Mouse (Mus musculus): ENCODE data around the gene Laptm4a. TPM values are rescaled to one million over a fixed set of nuclear protein-coding genes. Genes with fewer than 3 reads are reported as not detected.

The Laptm4a gene
- polyA plus RNA-seq, 1 experiment from 2014 or later: 244 TPM

DNA sequence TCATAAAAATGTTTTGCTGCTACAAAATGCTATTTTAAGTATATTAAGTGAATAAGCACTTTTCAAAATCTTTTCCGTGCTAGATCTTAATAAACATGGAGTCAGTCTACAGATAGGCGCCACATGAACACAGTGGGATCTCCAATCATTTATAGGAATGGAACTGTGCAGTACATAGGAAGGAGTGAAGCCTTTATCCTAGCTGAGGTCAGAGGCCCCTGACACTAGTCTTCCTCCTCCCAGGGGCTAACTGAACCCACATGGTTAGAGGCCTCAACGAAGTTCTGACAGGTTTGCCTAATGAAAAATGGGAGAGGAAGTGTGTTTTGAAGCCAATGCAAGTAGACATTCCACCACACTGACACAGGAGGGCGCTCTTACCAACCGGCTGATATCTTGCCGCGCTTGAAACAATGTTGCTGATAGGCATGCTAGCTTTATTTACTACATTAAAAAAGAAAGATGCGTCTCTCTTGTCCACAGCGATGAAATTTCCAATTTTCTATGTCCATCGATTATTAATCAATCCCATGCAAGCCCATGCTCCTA lies 32.3 kb upstream of the Laptm4a start:
- Histone ChIP-seq H3K9ac (no peak overlapping the region), H3K27ac (no peak overlapping the region), H3K9me3 (no peaks in the 10 kb centered on the region), H3K4me2 (no peak overlapping the region), H3K4me3 (no peak overlapping the region), H3K36me3 (no peaks in the 10 kb centered on the region), H3K4me1 (replicated peaks) (peaks cover 17% of the 10 kb centered on the region), H3K27me3 (no peaks in the 10 kb centered on the region)
- peak; percentile 50; the same call in 1 of the 2 replicates for ATAC-seq (ENCODE audit: low FRiP score)
- 20% methylated on average over 10 of the region's 10 CpGs for WGBS

GRCm38 (mm10) chr12:8892876-8893532 lies 28.5 kb upstream of the Laptm4a start:
- no peaks in the 10 kb centered on the region for H3K9me3 ChIP-seq
- ATAC-seq (ENCODE audit: low FRiP score): no peak
- no peak overlapping the region for H3K27ac ChIP-seq
- H3K9ac ChIP-seq: no peak overlapping the region
- H3K4me3 ChIP-seq: no peak overlapping the region
- H3K4me1 ChIP-seq (replicated peaks): no peaks in the 10 kb centered on the region
- 61% methylated on average over 15 of the region's 21 CpGs for WGBS
- no peak overlapping the region for H3K4me2 ChIP-seq
- no peaks in the 10 kb centered on the region for H3K36me3 ChIP-seq
- H3K27me3 ChIP-seq: no peaks in the 10 kb centered on the region

GRCm38 (mm10) chr12:8897140-8897539 lies 24.3 kb upstream of the Laptm4a start:
- H3K4me3 ChIP-seq: no peak overlapping the region
- H3K4me2 ChIP-seq: no peak overlapping the region
- no peaks in the 10 kb centered on the region for H3K27me3 ChIP-seq
- no peak overlapping the region for H3K9ac ChIP-seq
- no peak for ATAC-seq (ENCODE audit: low FRiP score)
- H3K9me3 ChIP-seq: no peaks in the 10 kb centered on the region
- no peaks in the 10 kb centered on the region for H3K36me3 ChIP-seq
- H3K4me1 ChIP-seq (replicated peaks): 0 out of 2 replicates have a peak, but pooled peaks cover 12% of the 10 kb centered on the region
- 72% methylated on average over 7 of the region's 7 CpGs for WGBS
- H3K27ac ChIP-seq: no peak overlapping the region

DNA sequence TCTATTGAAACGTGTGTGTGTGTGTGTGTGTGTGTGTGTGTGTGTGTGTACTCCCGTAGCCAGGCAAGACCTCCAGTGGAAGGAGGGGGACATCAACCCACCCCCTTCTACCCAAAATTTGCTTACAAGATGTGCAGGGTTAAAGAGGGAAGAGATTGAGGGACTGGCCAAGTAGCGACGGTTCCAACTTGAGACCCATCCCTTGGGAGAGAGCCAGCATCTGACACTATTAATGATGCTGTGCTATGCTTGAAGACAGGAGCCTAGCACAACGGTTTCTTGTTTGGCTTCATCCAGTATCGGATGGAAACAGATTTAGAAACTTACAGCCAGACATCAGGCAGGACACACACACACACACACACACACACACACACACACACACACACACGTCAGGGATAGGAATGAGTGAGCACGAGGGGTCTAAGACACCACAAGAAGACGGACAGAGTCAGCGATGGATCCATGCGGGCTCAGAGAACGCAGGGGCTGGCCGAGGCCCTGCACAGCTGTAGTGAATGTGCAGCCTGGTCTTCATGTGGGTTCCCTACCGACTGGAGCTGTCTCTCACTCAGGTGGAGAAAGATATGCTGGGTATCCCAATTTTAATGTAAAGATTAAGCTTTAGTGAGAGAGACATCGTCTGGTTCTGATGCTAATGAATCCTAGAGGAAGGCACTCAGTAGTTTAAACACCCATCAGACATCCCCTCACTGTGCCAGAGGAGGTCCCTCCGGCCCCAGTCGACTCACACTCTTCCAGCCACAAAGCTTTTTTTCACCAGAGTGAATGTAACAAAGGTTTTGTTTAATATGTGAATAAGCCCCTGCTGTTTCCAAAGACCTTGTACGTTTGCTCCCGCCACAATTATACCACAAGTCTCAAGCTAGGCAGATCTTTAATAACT lies 22.3 kb upstream of the Laptm4a start:
- Histone ChIP-seq H3K4me1 (replicated peaks) (0 out of 2 replicates have a peak, but pooled peaks cover 12% of the 10 kb centered on the region), H3K9me3 (no peaks in the 10 kb centered on the region), H3K4me2 (no peak overlapping the region), H3K9ac (no peak overlapping the region), H3K27ac (peak overlapping the region; percentile 35; the same call in 1 of the 2 replicates), H3K4me3 (no peak overlapping the region), H3K27me3 (no peaks in the 10 kb centered on the region), H3K36me3 (no peaks in the 10 kb centered on the region)
- 47% methylated on average over 19 of the region's 19 CpGs for WGBS
- peak; percentile 70; the same call in 1 of the 2 replicates for ATAC-seq (ENCODE audit: low FRiP score)

GRCm38 (mm10) chr12:8900107-8900698 lies 21.3 kb upstream of the Laptm4a start:
- Histone ChIP-seq H3K27ac (no peak overlapping the region; the same call in 1 of the 2 replicates), H3K4me3 (no peak overlapping the region), H3K27me3 (no peaks in the 10 kb centered on the region), H3K4me2 (no peak overlapping the region), H3K9ac (no peak overlapping the region), H3K9me3 (no peaks in the 10 kb centered on the region), H3K36me3 (no peaks in the 10 kb centered on the region), H3K4me1 (replicated peaks) (0 out of 2 replicates have a peak, but pooled peaks cover 12% of the 10 kb centered on the region)
- no peak for ATAC-seq (ENCODE audit: low FRiP score)
- WGBS: 25% methylated on average over 4 of the region's 4 CpGs

DNA sequence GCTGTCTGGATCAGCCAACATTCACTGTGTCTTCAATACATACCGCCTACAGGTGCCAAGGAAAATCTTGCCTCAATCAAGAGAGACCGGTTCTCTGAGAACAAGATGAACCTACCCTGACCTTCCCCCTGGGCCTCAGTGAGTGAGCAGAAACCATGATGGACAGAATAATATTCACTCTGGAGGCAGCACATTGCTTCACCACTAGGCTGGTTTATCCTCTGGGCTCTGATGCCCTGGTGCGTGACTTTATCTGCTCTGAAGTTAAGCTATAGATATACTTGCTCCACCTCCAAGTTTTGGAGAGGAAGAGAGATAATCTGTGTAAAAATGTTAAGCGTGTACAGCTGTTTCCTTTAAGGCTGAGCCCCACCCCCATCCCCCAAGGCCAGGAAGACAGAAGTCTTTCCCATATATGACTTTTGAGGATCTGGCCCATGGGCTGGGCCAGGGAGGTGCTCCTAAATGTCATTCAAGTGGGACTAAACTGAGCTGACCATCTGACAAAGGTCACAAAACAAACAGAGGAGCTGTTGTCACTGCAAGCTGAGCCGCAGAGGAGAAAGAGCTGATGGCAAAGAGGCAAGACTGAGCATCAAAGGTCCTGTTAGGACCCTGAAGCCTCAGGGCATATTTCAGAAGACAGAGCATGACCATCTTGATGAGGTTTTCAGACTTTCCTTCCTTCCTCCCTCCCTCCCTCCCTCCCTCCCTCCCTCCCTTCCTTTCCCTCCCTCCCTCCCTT lies 20.4 kb upstream of the Laptm4a start:
- H3K9ac ChIP-seq: no peak overlapping the region
- 0 out of 2 replicates have a peak, but pooled peaks cover 12% of the 10 kb centered on the region for H3K4me1 ChIP-seq (replicated peaks)
- H3K9me3 ChIP-seq: no peaks in the 10 kb centered on the region
- H3K4me3 ChIP-seq: no peak overlapping the region
- ATAC-seq (ENCODE audit: low FRiP score): no peak
- no peak overlapping the region for H3K4me2 ChIP-seq
- H3K36me3 ChIP-seq: no peaks in the 10 kb centered on the region
- H3K27me3 ChIP-seq: no peaks in the 10 kb centered on the region
- 68% methylated on average over 5 of the region's 5 CpGs for WGBS
- H3K27ac ChIP-seq: no peak overlapping the region

DNA sequence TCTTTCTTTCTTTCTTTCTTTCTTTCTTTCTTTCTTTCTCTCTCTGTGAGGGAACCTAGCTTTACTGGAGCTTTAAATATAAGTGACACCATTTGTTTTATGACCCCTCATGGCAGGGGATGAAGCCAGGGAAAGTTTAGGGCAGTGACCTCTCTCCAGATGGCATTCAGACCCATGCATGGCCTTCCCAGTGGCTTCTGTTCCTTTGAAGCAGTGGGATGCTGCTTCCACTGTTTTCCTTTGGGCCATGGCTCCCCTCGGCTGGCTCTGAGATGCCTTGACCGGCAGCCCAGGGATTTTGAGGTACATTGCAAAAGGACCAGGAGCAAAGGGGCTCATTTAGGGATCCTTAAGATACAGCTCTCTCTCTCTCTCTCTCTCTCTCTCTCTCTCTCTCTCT lies 19.5 kb upstream of the Laptm4a start:
- Histone ChIP-seq H3K4me1 (replicated peaks) (0 out of 2 replicates have a peak, but pooled peaks cover 12% of the 10 kb centered on the region), H3K4me2 (no peak overlapping the region), H3K36me3 (no peaks in the 10 kb centered on the region), H3K27me3 (no peaks in the 10 kb centered on the region), H3K9ac (no peak overlapping the region), H3K27ac (no peak overlapping the region), H3K4me3 (no peak overlapping the region), H3K9me3 (no peaks in the 10 kb centered on the region)
- WGBS: 22% methylated on average over 2 of the region's 2 CpGs
- ATAC-seq (ENCODE audit: low FRiP score): no peak

- WGBS: 31% methylated on average over 3 of the region's 3 CpGs
- H3K4me3 ChIP-seq: no peak overlapping the region
- no peaks in the 10 kb centered on the region for H3K27me3 ChIP-seq
- no peaks in the 10 kb centered on the region for H3K9me3 ChIP-seq
- no peak overlapping the region for H3K4me2 ChIP-seq
- no peaks in the 10 kb centered on the region for H3K36me3 ChIP-seq
- H3K9ac ChIP-seq: no peak overlapping the region
- no peak overlapping the region for H3K27ac ChIP-seq
- ATAC-seq (ENCODE audit: low FRiP score): no peak
- 0 out of 2 replicates have a peak, but pooled peaks cover 12% of the 10 kb centered on the region for H3K4me1 ChIP-seq (replicated peaks)
Observed at GRCm38 (mm10) chr12:8902479-8902878, 19.0 kb upstream of the Laptm4a start.

DNA sequence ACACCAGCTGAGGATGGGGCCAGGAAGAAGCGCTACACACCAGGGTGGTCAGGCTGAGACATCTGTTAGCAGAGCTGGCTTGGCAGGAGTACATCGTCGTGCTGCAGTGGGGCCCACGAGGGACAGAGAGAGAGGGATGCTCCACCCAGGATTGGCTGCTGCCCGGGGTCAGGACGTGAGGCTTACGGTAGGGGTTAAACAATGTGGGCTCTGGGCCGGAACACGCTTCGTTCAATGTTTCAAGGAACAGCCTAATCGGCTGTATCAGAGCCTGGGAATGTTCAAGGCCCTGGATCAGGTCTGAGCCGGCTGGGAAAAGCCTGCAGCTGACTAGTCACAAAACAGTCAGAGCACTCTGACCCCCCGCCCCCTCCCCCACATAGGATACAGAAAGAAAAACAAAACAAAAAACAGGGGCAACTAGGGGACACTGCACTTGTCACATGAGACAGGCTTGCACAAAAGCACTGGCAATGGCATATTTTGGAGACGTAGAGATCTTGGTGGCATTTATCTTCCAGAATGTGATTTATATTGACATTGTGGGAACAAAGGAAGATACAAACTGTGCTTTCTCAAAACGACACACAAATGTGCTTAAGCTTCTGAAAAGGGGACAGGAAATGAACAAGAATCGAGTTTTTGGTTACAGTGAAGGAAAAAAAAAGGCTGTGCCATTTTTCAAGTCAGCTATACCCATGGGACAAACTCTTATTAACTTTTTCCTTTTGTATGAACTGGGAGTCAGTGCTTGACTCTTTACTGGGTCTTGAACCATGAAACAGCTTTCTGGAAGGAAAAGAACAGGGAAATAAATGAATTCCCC lies 8.4 kb upstream of the Laptm4a start:
- ATAC-seq (ENCODE audit: low FRiP score): peak; percentile 71
- no peaks in the 10 kb centered on the region for H3K9me3 ChIP-seq
- peak overlapping the region; percentile 76 for H3K27ac ChIP-seq
- H3K4me1 ChIP-seq (replicated peaks): peaks cover 29% of the 10 kb centered on the region
- H3K27me3 ChIP-seq: no peaks in the 10 kb centered on the region
- H3K4me3 ChIP-seq: no peak overlapping the region
- peak overlapping the region; percentile 60 for H3K9ac ChIP-seq
- H3K36me3 ChIP-seq: no peaks in the 10 kb centered on the region
- 6% methylated on average over 16 of the region's 16 CpGs for WGBS
- H3K4me2 ChIP-seq: peak overlapping the region; percentile 32

DNA sequence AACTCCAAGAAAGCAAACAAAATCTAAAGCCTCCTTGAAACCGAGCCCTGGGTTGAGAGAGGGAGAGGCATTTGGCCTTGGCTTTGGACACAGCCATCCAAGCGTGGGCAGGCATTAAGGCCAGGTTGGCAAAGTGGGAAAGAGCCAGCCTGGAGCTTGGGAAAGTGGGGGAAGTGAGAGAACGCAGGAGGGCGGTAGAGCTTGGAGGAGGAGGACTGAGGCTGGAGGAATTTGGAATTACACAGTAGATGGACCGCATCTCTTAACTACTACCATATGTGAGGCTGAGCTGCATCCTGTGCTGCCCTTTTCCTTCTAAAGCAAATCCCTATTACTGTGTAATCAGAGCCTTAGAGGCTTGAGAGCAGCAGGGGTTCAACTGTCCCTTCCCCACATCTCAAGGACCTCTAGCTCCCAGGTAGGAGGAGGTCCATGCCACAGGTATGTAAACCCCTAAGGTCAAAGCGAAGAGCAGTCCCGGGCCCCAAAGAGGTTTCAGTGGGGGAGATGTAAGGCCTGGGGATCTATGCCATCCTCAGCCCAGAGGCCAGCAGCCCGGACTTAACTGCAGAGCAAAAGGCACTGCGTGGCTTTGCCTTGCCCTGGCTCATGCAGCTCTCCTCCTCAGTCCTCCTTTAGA lies 7.6 kb upstream of the Laptm4a start:
- Histone ChIP-seq H3K9me3 (no peaks in the 10 kb centered on the region), H3K36me3 (no peaks in the 10 kb centered on the region), H3K4me2 (no peak overlapping the region), H3K27me3 (no peaks in the 10 kb centered on the region), H3K4me1 (replicated peaks) (peaks cover 29% of the 10 kb centered on the region), H3K4me3 (no peak overlapping the region), H3K27ac (peak overlapping the region; percentile 76), H3K9ac (no peak overlapping the region)
- 60% methylated on average over 9 of the region's 9 CpGs for WGBS
- no peak for ATAC-seq (ENCODE audit: low FRiP score)
